Mouse (Mus musculus): Measurements from ENCODE around the gene Zfp64. TPM values are rescaled to one million over a fixed set of nuclear protein-coding genes. Genes with fewer than 3 reads are reported as not detected.
A peak's percentile ranks its signal among the peaks of the same experiment; 100 is the strongest.

The Zfp64 gene
- total and polyA plus RNA-seq, 3 experiments, result 20.0 to 37.0 (median 25.1) TPM

DNA sequence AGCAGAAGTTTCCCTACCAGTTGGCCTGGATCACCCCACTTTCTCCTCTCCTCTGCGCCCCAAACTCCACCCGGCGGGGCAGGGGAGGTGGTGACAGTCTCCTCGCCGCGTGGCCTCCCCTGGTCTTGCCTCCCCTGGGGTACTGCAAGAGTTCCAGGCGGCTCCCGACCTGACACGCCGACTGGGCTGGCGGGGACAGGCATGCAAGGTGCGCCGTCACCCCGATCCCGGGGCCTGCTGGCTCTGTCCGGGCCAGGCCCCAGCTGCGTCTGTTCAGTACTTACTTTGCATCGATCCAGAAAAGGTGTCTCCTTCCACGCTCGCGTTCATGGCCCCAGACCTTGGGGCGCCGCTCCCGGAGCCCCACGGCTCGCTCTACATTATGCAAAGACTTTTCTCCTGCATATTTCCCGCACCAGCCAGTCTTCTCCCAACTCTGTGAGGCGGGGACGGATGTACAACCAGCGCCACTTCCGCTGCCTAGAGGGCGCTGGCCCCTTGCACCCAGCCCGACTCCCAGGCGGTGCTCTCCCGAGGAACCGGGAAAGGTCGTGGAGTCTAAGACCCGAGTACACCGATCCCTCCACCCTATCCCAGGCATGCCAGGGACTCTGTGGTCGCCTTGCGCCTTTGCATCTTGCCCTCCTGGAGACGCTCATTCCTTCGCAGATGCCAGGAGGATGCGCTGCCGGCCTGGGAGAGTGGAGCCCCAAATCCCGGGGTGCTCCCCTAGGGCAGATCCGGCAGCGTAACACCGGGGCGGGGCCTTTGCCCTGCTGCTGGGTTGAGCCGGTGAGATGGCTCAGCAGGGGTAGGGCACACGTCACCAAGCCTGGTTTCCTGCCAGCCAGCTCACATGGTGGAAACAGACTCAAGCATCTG, at the start of gene Zfp64 (continued):
- TF ChIP-seq ZMIZ1 (IDR thresholded peaks at IDR 0.05; ENCODE audit: low read depth, low read length), result peak; percentile 72; the same call in 1 of the 2 replicates

DNA sequence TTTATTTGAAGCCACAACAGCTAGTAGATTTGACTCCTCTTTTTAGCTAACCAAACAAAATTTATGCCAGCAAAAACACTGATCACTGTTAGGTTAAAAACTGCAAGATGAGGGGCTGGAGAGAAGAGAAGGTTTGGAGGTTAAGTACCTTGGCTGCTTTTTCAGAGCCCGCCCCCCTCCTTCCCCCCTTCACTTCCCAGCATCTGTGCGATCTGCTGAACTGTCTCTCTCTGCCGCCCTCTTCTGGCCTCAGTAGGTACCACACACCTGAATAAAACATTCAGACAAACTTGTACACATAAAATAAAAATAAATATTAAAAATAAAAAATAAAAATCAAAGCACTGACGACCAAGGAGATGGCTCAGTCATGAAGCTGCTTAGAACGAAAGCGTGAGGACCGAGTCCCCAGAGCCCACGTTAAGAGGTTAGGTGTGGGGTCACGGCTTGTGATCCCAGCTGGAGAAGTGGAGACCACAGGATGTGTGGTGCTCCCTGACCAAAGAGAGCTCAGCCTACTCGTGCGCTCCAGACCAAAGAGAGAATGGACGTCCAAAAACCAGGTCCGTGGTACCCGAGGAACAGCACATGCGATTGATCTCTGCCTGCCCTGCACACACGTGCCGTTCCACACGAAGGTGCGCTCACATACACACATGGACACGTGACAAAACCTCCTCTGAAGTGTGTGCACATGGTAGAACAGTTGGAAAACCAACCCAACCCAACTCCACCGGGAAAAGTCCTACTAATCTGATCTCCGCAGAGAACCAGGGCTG, 37.4 kb upstream of the Zfp64 start:
- Histone ChIP-seq H3K4me2 (ENCODE audit: insufficient read depth, low read depth, poor library complexity, severe bottlenecking) (no peak overlapping the region), H3K9me3 (replicated peaks; ENCODE audit: low read length) (peaks cover 26% of the 10 kb centered on the region), H3K27ac (ENCODE audit: insufficient read depth, low read depth) (no peak overlapping the region), H3K79me2 (replicated peaks; ENCODE audit: control insufficient read depth, extremely low read depth, insufficient read depth, poor library complexity, severe bottlenecking) (no peaks in the 10 kb centered on the region), H3K4me3 (replicated peaks in 1 of 3; ENCODE audit: low read depth in 2 of 3, low read length in 2 of 3, poor library complexity in 1 of 3) (no peak overlapping the region), H3K36me3 (replicated peaks in 1 of 2; ENCODE audit: control insufficient read depth in 1 of 2, insufficient read depth in 1 of 2, low read length in 1 of 2) (no peaks in the 10 kb centered on the region), H3K27me3 (replicated peaks) (no peaks in the 10 kb centered on the region), H3K4me1 (ENCODE audit: control insufficient read depth in 1 of 2, insufficient read depth in 2 of 2) (no peaks in the 10 kb centered on the region), H3K9ac (ENCODE audit: insufficient read depth, low read depth) (no peak overlapping the region)
- TF ChIP-seq ETS1 (conservative IDR thresholded peaks at IDR 0.05; ENCODE audit: low read depth, low read length) (no peak), ELF1 (IDR thresholded peaks at IDR 0.05; ENCODE audit: low read depth, low read length) (no peak), MAFK (IDR thresholded peaks at IDR 0.05; ENCODE audit: insufficient replicate concordance, low read length) (no peak), CTCF (conservative IDR thresholded peaks at IDR 0.05 in 1 of 2, IDR thresholded peaks at IDR 0.05 in 1 of 2; ENCODE audit: low read depth in 2 of 2, low read length in 2 of 2) (no peak; a peak in 1 of 4 replicates)
- peak; percentile 17 for DNase-seq (ENCODE audit: extremely low read depth)
- in situ Hi-C loops (cut with MboI; ENCODE audit: low pct_ligation_motif_present, low pct_unique_long_range_greater_than_20kb, low sequenced_read_pairs), result no loop called here
- dilution Hi-C loops (cut with MboI; ENCODE audit: extremely low pct_ligation_motif_present, extremely low pct_unique_long_range_greater_than_20kb, low sequenced_read_pairs), result no loop called here

DNA sequence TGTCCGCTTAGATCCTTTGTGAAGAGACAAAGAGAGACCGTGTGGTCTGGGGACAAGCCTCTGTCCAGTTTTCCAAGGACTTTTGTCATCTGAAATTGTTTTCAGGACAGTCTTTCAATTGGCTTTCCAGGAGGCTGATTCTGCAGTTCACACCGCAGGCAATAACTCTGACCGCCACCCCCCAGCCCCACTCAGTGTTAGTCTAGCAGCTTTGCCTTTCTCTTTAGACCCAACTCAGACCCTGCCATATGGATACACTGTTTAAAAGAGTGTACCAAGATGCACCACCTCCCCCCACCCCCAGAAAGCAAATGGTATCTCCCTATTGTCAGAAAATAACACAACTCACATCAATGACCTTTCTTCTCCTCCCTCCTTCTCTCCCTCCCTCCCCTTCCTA, 35.6 kb upstream of the Zfp64 start:
- Histone ChIP-seq H3K27me3 (replicated peaks) (no peaks in the 10 kb centered on the region), H3K9me3 (replicated peaks; ENCODE audit: low read length) (peaks cover 42% of the 10 kb centered on the region), H3K4me3 (replicated peaks in 1 of 3; ENCODE audit: low read depth in 2 of 3, low read length in 2 of 3, poor library complexity in 1 of 3) (no peak overlapping the region), H3K4me1 (ENCODE audit: control insufficient read depth in 1 of 2, insufficient read depth in 2 of 2) (no peaks in the 10 kb centered on the region), H3K36me3 (replicated peaks in 1 of 2; ENCODE audit: control insufficient read depth in 1 of 2, insufficient read depth in 1 of 2, low read length in 1 of 2) (no peaks in the 10 kb centered on the region), H3K27ac (ENCODE audit: insufficient read depth, low read depth) (no peak overlapping the region), H3K9ac (ENCODE audit: insufficient read depth, low read depth) (no peak overlapping the region), H3K79me2 (replicated peaks; ENCODE audit: control insufficient read depth, extremely low read depth, insufficient read depth, poor library complexity, severe bottlenecking) (no peaks in the 10 kb centered on the region), H3K4me2 (ENCODE audit: insufficient read depth, low read depth, poor library complexity, severe bottlenecking) (no peak overlapping the region)
- DNase-seq (ENCODE audit: extremely low read depth), result no peak
- in situ Hi-C loops (cut with MboI; ENCODE audit: low pct_ligation_motif_present, low pct_unique_long_range_greater_than_20kb, low sequenced_read_pairs), result no loop called here
- TF ChIP-seq ZKSCAN1 (IDR thresholded peaks at IDR 0.05; ENCODE audit: borderline replicate concordance, low read depth, low read length) (no peak), USF1 (IDR thresholded peaks at IDR 0.05; ENCODE audit: low read depth, low read length) (no peak), IRF4 (IDR thresholded peaks at IDR 0.05; ENCODE audit: low read depth, low read length) (no peak), MAFK (IDR thresholded peaks at IDR 0.05; ENCODE audit: insufficient replicate concordance, low read length) (no peak), MXI1 (IDR thresholded peaks at IDR 0.05; ENCODE audit: low read depth, low read length) (no peak), CHD1 (IDR thresholded peaks at IDR 0.05; ENCODE audit: low read depth, low read length) (no peak), GABPA (IDR thresholded peaks at IDR 0.05; ENCODE audit: insufficient replicate concordance, low read depth, low read length) (no peak), JUN (IDR thresholded peaks at IDR 0.05; ENCODE audit: insufficient read depth, low read depth, low read length) (no peak), MAZ (IDR thresholded peaks at IDR 0.05; ENCODE audit: low read depth, low read length) (no peak), MAX (IDR thresholded peaks at IDR 0.05; ENCODE audit: low read length) (no peak), ELF1 (IDR thresholded peaks at IDR 0.05; ENCODE audit: low read depth, low read length) (no peak), NELFE (IDR thresholded peaks at IDR 0.05; ENCODE audit: low read depth, low read length) (no peak), UBTF (IDR thresholded peaks at IDR 0.05; ENCODE audit: low read depth, low read length) (no peak), NRF1 (IDR thresholded peaks at IDR 0.05; ENCODE audit: low read depth, low read length) (no peak), USF2 (conservative IDR thresholded peaks at IDR 0.05; ENCODE audit: low read depth, low read length) (no peak), RCOR1 (conservative IDR thresholded peaks at IDR 0.05; ENCODE audit: low read depth, low read length) (no peak), TBP (conservative IDR thresholded peaks at IDR 0.05; ENCODE audit: low read depth, low read length) (no peak), ZNF384 (IDR thresholded peaks at IDR 0.05; ENCODE audit: low read depth, low read length) (no peak), RAD21 (IDR thresholded peaks at IDR 0.05; ENCODE audit: low read depth, low read length) (no peak)
- dilution Hi-C loops (cut with MboI; ENCODE audit: extremely low pct_ligation_motif_present, extremely low pct_unique_long_range_greater_than_20kb, low sequenced_read_pairs), result no loop called here

Measured in CH12.LX (cell line).